Mouse (Mus musculus): ENCODE results near the gene Xrcc1. TPM values are rescaled to one million over a fixed set of nuclear protein-coding genes. Genes with fewer than 3 reads are reported as not detected.
"Not testable (repeated sequence)": the region's sequence is repeated elsewhere in the genome, so short reads cannot be mapped to it uniquely, and the experiment has no call there.

Xrcc1 gene
- 32.5 and 33.5 TPM in 2 replicates for polyA plus RNA-seq (2012; rRNA removed)

- no peak for DNase-seq (ENCODE audit: low spot score)
Measured at GRCm38 (mm10) chr7:24546068-24546614, at the start of gene Xrcc1, which contains the start of gene Pinlyp. TSS of gene Xrcc1 (plus strand) at chr7:24546289. TSS of gene Pinlyp (minus strand) at chr7:24546118.

- DNase-seq (ENCODE audit: low spot score), result no peak
Measured at GRCm38 (mm10) chr7:24499856-24500577, 46.1 kb upstream of the Xrcc1 start.

GRCm38 (mm10) chr7:24500929-24501328 is 45.2 kb upstream of the Xrcc1 start:
- no peak for DNase-seq (ENCODE audit: low spot score)

- DNase-seq (ENCODE audit: low spot score), result no peak
Measured at GRCm38 (mm10) chr7:24501492-24501891, 44.6 kb upstream of the Xrcc1 start.

GRCm38 (mm10) chr7:24504004-24504403 is 42.1 kb upstream of the Xrcc1 start:
- DNase-seq (ENCODE audit: low spot score), result no peak

- no peak for DNase-seq (ENCODE audit: low spot score)
Measured at GRCm38 (mm10) chr7:24504868-24505267, 41.2 kb upstream of the Xrcc1 start.

- no peak for DNase-seq (ENCODE audit: low spot score)
Measured at GRCm38 (mm10) chr7:24505447-24506064, 40.5 kb upstream of the Xrcc1 start.

- DNase-seq (ENCODE audit: low spot score), result no peak
Measured at GRCm38 (mm10) chr7:24506065-24506459, 40.0 kb upstream of the Xrcc1 start.

- no peak for DNase-seq (ENCODE audit: low spot score)
Measured at GRCm38 (mm10) chr7:24506476-24506837, 39.6 kb upstream of the Xrcc1 start.

GRCm38 (mm10) chr7:24506838-24507725 is 39.0 kb upstream of the Xrcc1 start, which contains the start of gene Zfp428:
TSS of gene Zfp428 (plus strand) at chr7:24507006.
- peak; percentile 83 for DNase-seq (ENCODE audit: low spot score)

GRCm38 (mm10) chr7:24507726-24508114 is 38.4 kb upstream of the Xrcc1 start:
- no peak for DNase-seq (ENCODE audit: low spot score)

- DNase-seq (ENCODE audit: low spot score), result no peak
Measured at GRCm38 (mm10) chr7:24512355-24512754, 33.7 kb upstream of the Xrcc1 start, which contains the start of gene AC161166.1. TSS of gene AC161166.1 (minus strand) at chr7:24512455.

GRCm38 (mm10) chr7:24516319-24516718 is 29.8 kb upstream of the Xrcc1 start:
- not testable (repeated sequence) for DNase-seq (ENCODE audit: low spot score)

- DNase-seq (ENCODE audit: low spot score), result no peak
Measured at GRCm38 (mm10) chr7:24517077-24517476, 29.0 kb upstream of the Xrcc1 start.

GRCm38 (mm10) chr7:24517654-24518053 is 28.4 kb upstream of the Xrcc1 start:
- DNase-seq (ENCODE audit: low spot score), result no peak

GRCm38 (mm10) chr7:24519130-24519529 is 27.0 kb upstream of the Xrcc1 start:
- no peak for DNase-seq (ENCODE audit: low spot score)

- not testable (repeated sequence) for DNase-seq (ENCODE audit: low spot score)
Measured at GRCm38 (mm10) chr7:24520054-24520453, 26.0 kb upstream of the Xrcc1 start.

GRCm38 (mm10) chr7:24522805-24523204 is 23.3 kb upstream of the Xrcc1 start:
- no peak for DNase-seq (ENCODE audit: low spot score)

- DNase-seq (ENCODE audit: low spot score), result no peak
Measured at GRCm38 (mm10) chr7:24523723-24524122, 22.4 kb upstream of the Xrcc1 start.

- no peak for DNase-seq (ENCODE audit: low spot score)
Measured at GRCm38 (mm10) chr7:24524978-24525377, 21.1 kb upstream of the Xrcc1 start.

- no peak for DNase-seq (ENCODE audit: low spot score)
Measured at GRCm38 (mm10) chr7:24525686-24526420, 20.2 kb upstream of the Xrcc1 start.

Data from urinary bladder, adult 2 months (tissue).